Mouse (Mus musculus): ENCODE results near the gene 1700001P01Rik.

- no peak for TF ChIP-seq GATA1 (IDR thresholded peaks at IDR 0.05; ENCODE audit: borderline replicate concordance, low read length)
- TF ChIP-seq FLI1 (IDR thresholded peaks at IDR 0.05; ENCODE audit: low read length), result no peak
Observed at GRCm38 (mm10) chr11:97806613-97806964, 30.9 kb upstream of the 1700001P01Rik start.
